Mouse (Mus musculus) layer of hippocampus, adult 11-12 months (tissue): ENCODE measurements at regions not wholly inside any gene's neighbourhood (a gene's known extent, or its start where the extent isn't known, plus 50 kb on each side); places are given as distances from the start of the nearest gene placed in this dataset.

ENCODE experiments used
- DNase-seq: peaks from one replicate; pipeline ENCODE4 v3.0.0; 2022; ENCODE audit warnings: low spot score

GRCm38 (mm10) chr2:139370070-139370469 lies 123.6 kb upstream of the Sptlc3 start:
- DNase-seq, result peak; percentile 37

- DNase-seq, result no peak
Observed at GRCm38 (mm10) chr2:139380285-139380684, 113.4 kb upstream of the Sptlc3 start.

GRCm38 (mm10) chr2:139381628-139382027 lies 112.1 kb upstream of the Sptlc3 start:
- DNase-seq, result peak; percentile 83

GRCm38 (mm10) chr2:139413559-139413958 lies 80.2 kb upstream of the Sptlc3 start:
- DNase-seq, result no peak

- no peak for DNase-seq
Observed at GRCm38 (mm10) chr2:139417506-139417905, 76.2 kb upstream of the Sptlc3 start.

- no peak for DNase-seq
Observed at GRCm38 (mm10) chr2:139422678-139423077, 71.0 kb upstream of the Sptlc3 start.

- DNase-seq, result no peak
Observed at GRCm38 (mm10) chr2:139423413-139423812, 70.3 kb upstream of the Sptlc3 start.
